Mouse (Mus musculus) testis, adult 2 months (tissue): ENCODE results near the gene Ahsa2.

Experiments
- CTCF ChIP-seq: fragments of 200-500 bp; IDR thresholded peaks from 2 replicates; pipeline ENCODE4 v1.5.1; 2012; ENCODE audit warnings: low read depth, mild to moderate bottlenecking, inconsistent platforms, low read length, moderate library complexity; ENCODE audit not compliant: control insufficient read depth, insufficient read depth, insufficient replicate concordance
- POLR2A ChIP-seq: fragments of 200-500 bp; IDR thresholded peaks from 2 replicates; pipeline ENCODE4 v1.6.1; 2012; ENCODE audit warnings: low read depth, mild to moderate bottlenecking, inconsistent platforms, low read length, moderate library complexity; ENCODE audit not compliant: control insufficient read depth

- TF ChIP-seq CTCF (no peak), POLR2A (peak; percentile 69; the same call in 1 of the 2 replicates)
Measured at GRCm38 (mm10) chr11:23518981-23519380, 21.2 kb upstream of the Ahsa2 start.
